Mouse (Mus musculus): Measurements from ENCODE around the gene Cd63.

- no peak for TF ChIP-seq CTCF (IDR thresholded peaks at IDR 0.05; ENCODE audit: insufficient read depth, low read length)
- no peak for TF ChIP-seq POLR2A (IDR thresholded peaks at IDR 0.05; ENCODE audit: borderline replicate concordance, extremely low read depth, low read depth, low read length)
Observed at GRCm38 (mm10) chr10:128878291-128878690, 22.5 kb upstream of the Cd63 start.

Measured in lung, adult 2 months (tissue).